In the genomic region with DNA sequence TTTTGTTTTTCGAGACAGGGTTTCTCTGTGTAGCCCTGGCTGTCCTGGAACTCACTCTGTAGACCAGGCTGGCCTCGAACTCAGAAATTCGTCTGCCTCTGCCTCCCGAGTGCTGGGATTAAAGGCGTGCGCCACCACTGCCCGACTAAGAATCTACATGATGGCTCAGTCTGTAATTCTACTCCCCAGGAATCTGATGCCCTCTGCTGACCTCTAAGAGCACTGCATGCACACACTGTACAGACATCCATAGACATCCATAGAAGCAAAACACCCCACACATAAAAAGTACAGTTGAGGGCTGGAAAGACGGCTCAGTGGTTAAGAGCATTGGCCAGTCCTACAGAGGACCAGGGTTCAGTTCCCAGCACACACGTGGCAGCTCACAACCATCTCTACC, we compare ENCODE assay signal across 8 mouse cellular contexts.
A peak's percentile ranks its signal among the peaks of the same experiment; 100 is the strongest.
DNase-seq lines count a peak whose midpoint lies in the region; ATAC-seq and TF ChIP-seq lines count a peak whose summit lies in the region.
"Not testable (repeated sequence)": the region's sequence is repeated elsewhere in the genome, so short reads cannot be mapped to it uniquely, and the experiment has no call there.

No protein-coding gene starts in this region.

- DNase-seq in CD4-positive, CD25-positive, alpha-beta regulatory T cell, adult 2 months (ENCODE audit: low read depth, low spot score): peak; percentile 50
- peak; percentile 61 for DNase-seq in adrenal gland, adult 2 months
- DNase-seq in cerebellum, postnatal 25 days: peak; percentile 60 to 79
- peak; percentile 28 to 40 for DNase-seq in heart, adult 2 months
- peak; percentile 17 to 57 for DNase-seq in kidney, adult 8-10 months
- DNase-seq in lung, adult 18-20 months: peak; percentile 47 to 48
- peak; percentile 63 for DNase-seq in thymus, postnatal 25 days

- intact Hi-C loops in heart, adult 2 months (cut with DNase I): loop anchor here (1.0 kb wide), 1 partner anchor 176 kb away; no protein-coding TSS in a partner anchor

- not testable (repeated sequence) for H3K9ac ChIP-seq in heart, adult 2 months (ENCODE audit: low read depth, low read length)

- H3K4me3 ChIP-seq in heart, adult 2 months: not testable (repeated sequence)

- TF ChIP-seq POLR2A in heart, adult 2 months (IDR thresholded peaks at IDR 0.05; ENCODE audit: insufficient read depth, low read depth, low read length): not testable (repeated sequence)

- TF ChIP-seq EP300 in heart, adult 2 months (IDR thresholded peaks at IDR 0.05; ENCODE audit: insufficient read depth, low read depth, low read length): not testable (repeated sequence)

- not testable (repeated sequence) for H3K27ac ChIP-seq in heart, adult 2 months

- not testable (repeated sequence) for H3K4me1 ChIP-seq in heart, adult 2 months (ENCODE audit: control insufficient read depth, insufficient read depth, low read length)

- WGBS in heart, adult 2 months: 63% methylated on average over 9 of the region's 9 CpGs

- not testable (repeated sequence) for H3K79me2 ChIP-seq in heart, adult 2 months (replicated peaks; ENCODE audit: control insufficient read depth, insufficient read depth, low read length)

- H3K36me3 ChIP-seq in heart, adult 2 months (ENCODE audit: control insufficient read depth, insufficient read depth, low read length): not testable (repeated sequence)

- TF ChIP-seq CTCF in heart, adult 2 months (IDR thresholded peaks at IDR 0.05): peak; percentile 73

- ATAC-seq in neutrophil, adult 5-6 weeks (ENCODE audit: extremely low read depth, insufficient number of reproducible peaks, low FRiP score, poor library complexity, severe bottlenecking): peak; percentile 61; the same call in 1 of the 2 replicates

- not testable (repeated sequence) for H3K27me3 ChIP-seq in heart, adult 2 months (ENCODE audit: control insufficient read depth, insufficient read depth, low read length)
